Mouse (Mus musculus) ES-Bruce4 (cell line): ENCODE measurements at regions not wholly inside any gene's neighbourhood (a gene's known extent, or its start where the extent isn't known, plus 50 kb on each side); places are given as distances from the start of the nearest gene placed in this dataset.

Source experiments
- CTCF ChIP-seq: IDR thresholded peaks from one replicate; pipeline ENCODE4 v1.8.1; 2011; ENCODE audit warnings: low read depth, low read length
- EP300 ChIP-seq: IDR thresholded peaks from 2 replicates; pipeline ENCODE4 v1.6.1; 2011; ENCODE audit warnings: low read depth, low read length; ENCODE audit not compliant: insufficient read depth
- POLR2A ChIP-seq: IDR thresholded peaks from one replicate; pipeline ENCODE4 v1.8.1; 2011; ENCODE audit warnings: low read length; ENCODE audit not compliant: insufficient read depth

GRCm38 (mm10) chr7:116816494-116816893, 312.3 kb downstream of the Nucb2 start:
- TF ChIP-seq CTCF (no peak), EP300 (no peak), POLR2A (no peak)
